Mouse (Mus musculus) adrenal gland, postnatal 25 days (tissue): ENCODE data around the gene Amer3. TPM values are rescaled to one million over a fixed set of nuclear protein-coding genes. Genes with fewer than 3 reads are reported as not detected.
"Not testable (repeated sequence)": the region's sequence is repeated elsewhere in the genome, so short reads cannot be mapped to it uniquely, and the experiment has no call there.

Source experiments
- DNase-seq: peaks from one replicate; pipeline ENCODE4 v3.0.0; 2021; ENCODE audit warnings: mixed read lengths
- long read RNA-seq: library from polyadenylated mRNA; stranded (forward); transcript quantifications from one replicate; pipeline ENCODE4 v2.0.0, GENCODE M21; 2021
- total RNA-seq: library from RNA; stranded (reverse); gene quantifications from 2 replicates; pipeline ENCODE4 v1.2.3, GENCODE M21; 2021

The Amer3 gene
- 0.73 and 1.4 TPM in 2 replicates for total RNA-seq
- long read RNA-seq: 0 reads

DNA sequence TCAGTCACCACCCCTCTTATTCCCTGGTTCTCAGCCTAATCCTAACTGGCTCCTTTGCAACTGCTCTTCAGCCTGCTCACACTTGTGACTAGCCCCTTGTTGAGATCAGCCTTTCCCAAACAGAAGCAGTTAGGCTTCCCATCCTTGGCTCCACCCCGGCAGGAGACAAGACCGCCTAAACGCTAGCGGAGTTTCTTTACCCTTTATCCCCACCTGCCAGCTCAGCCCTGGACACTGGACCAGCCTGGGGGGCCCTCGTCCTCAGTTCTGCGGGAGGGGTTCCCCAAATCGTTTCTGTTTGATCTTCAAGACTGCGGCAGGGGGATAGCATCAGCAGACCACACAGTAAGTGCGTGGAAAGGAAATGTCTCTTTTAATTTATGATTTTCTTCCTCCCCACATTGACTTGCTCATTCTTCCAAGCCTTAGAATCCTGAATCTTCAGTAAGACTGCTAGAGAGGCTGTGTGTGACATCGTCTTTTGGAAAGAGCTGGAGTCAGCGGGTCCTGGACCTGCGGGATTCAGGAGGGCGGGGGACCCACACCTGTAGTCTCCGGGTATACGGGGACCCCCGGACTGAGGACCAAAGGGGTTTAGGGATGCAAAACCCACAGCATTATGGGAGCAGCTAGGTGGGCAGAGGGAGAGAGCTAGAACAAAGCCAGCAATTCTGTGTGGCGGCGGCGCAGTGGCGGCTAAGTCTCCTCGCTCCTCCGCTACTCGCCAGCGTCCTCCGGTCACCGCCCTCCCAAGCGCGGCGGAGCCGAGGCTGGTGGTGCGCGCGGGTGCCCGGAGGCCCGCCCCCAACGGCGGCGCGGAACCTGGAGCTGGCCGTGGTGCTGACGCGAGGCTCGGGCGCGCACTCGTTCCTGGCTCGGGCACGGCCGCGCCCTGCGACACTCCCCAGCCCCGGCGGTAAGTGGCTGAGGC, at the start of gene Amer3:
TSS of gene Amer3 (plus strand) at position 807 of the 931 bp plus-strand sequence.
- peak; percentile 80 for DNase-seq

DNA sequence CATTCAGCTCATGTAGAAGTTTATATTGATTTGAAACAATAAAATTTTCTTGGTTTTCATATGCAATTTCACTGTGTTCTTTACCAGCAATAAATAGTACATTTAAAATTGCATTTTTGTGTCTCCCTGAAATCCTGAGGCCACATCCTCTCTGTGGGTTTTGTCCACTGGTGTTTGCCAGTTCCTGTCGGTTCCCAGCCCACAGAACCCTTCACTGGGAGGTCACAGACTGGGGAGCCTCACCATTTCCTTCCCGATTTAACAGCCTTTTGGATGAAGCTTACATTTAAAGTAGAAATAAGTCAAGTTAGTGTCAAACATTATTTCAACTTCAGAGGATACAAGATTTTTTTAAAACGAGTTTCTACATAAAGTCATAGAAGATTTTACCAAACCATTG, 44.9 kb upstream of the Amer3 start:
- not testable (repeated sequence) for DNase-seq

DNA sequence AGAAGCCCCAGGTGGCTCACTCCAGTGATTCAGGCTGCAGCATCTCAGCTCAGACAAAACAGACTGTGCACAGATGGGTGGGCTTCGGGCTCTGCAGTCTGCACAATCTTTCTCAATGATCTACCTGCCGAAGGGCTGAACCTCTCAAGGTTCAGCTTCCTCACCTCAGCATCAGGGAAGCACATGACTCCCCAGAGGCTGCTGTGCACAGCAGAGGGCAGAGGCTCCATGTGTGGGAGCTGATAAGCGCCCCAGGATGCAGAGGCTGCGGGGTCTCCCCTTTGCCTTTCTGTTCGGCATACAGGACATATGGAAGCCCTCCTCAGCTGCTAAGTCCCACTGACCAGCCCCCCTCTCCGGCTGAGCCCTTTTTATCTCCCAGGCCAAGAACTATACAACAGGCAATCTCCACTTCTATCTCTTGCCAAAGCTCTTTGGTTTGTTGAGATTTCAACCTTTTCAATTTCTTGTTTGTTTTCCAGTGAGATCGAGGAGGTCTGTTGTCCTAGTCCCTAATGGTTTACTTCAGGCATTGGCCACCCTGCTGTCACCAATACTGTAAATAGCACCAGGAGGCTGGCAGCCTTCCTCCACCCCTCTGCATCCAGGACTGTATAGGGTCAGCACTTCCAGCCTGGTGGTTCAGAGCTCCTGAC, 44.3 kb upstream of the Amer3 start, which contains the start of gene Cfc1:
TSS of gene Cfc1 (plus strand) at position 606 of the 656 bp plus-strand sequence.
- not testable (repeated sequence) for DNase-seq

DNA sequence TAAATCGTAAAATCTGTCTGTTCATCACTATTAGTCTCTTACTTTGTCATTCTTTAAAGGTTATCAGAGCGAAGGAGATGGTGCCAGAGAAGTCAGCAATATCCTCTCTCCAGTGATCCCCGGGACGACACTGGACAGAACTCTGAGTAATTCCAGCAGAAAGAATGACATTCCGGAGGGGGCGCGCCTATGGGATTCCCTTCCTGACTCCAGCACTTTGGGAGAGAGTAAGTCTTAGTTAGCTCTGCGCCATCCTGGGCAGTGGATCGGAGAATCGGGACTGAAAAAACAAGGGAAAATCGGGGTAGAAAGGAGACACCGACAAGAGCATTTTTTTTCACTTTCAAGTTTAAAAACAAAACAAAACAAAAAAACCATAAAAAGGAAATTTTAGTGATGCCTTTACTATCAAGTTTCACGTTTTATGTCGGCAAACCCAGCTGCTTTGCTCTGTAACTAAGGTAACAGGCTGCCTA, 43.1 kb upstream of the Amer3 start:
- DNase-seq: no peak

DNA sequence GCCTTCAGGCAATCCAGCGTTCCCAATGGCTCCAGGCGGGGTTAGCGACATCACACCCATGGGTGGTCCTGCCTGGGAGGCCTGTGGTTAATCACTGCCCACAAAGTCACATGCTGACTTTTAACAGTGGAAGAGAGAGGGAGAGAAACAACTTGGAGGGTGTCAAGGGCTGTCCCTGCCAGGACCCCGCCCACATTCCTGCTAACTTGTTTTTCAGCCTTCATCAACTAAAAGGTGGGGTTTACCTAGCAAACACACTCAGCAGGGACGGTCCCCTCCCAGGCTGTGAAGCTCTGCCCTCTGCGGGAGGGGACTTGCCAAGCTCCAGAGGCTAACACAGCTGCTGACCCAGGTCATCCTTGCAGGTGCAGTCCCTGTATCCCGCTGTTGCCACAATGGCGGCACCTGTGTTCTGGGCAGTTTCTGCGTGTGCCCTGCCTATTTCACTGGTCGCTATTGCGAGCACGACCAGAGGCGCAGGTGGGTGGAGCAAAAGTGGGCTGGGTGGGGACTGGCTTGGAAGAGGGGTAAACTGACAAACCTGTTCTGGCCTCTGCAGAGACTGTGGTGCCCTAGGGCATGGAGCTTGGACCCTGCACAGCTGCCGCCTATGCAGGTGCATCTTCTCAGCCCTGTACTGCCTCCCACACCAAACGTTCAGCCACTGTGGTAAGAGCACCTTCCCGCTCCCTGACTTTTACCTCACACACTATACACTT, 42.5 kb upstream of the Amer3 start:
- DNase-seq: no peak

DNA sequence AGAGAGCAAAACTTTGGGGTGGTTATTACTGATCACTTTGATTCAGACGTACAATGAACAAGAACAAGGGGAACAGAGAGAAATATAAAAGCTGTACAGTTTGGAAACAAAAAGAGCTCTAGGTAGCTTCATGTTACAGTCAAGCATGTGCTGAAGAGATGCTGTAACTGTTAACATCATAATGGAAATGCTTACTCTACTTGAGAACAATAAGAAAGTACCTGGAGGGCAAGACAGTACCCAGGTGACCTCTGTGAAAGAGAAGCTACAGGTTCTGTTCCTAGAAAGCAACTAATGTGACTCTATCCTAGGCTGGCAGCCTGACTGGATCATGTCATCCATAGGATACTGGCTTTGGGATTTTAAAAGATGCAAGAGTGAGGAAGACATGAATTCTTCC, 32.4 kb upstream of the Amer3 start:
- no peak for DNase-seq

DNA sequence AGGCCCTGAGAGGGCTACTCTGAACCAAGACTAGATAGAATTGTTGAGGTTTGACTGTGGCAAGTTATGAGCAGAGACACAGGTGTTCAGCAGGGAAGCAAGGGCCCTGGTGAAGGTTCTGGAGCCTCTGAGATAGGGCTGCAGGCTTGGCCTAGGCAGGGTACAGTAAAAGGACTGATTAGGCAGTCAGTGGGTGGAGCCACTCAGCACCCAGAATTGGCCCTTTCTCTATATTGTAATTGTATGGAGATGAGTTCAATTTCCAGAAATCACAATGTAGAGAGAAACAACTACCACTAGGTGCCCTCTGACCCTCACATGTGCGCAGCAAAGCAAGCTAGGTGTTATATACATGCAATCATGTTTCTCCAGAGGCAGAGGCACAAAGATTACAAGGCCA, 25.8 kb upstream of the Amer3 start:
- DNase-seq: no peak

DNA sequence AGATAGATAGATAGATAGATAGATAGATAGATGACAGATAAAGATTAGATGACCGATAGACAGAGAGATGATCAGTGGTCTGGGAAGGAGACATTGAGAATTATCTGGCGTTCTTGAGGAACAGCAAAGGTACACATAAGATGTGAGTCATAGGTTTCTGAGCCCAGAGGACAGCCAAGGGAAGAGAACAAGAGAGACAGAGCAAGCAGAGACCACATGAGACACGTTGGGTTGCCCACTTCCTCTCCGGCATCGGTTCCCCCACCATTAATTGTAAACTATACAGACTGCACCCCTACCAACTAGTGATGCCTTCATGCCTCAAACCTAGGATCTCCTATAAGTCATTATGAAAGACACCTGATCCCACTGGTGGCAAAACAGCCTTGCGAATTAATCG, 25.2 kb upstream of the Amer3 start:
- DNase-seq: no peak

DNA sequence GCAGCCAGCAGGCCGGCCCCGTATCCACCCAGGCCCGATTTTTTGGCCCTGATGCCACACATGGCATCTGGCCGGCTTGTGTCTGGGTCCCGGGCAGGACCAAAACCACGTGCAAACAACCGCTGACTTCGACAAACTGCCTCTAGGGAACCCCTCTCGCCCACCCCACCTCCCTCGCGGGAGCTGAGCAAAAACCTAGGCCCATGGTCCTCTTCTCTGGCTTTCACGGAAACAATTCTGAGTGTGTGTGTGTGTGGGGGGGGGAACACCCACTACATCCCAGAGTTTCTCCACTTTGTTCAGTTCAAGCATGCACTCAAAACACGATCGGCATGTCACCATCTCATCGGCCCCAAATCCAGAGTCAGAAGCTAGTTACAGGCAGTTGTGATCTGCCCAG, 18.6 kb upstream of the Amer3 start, which contains the start of gene Prss40:
TSS of gene Prss40 (minus strand) at position 101 of the 400 bp plus-strand sequence.
- DNase-seq: no peak

DNA sequence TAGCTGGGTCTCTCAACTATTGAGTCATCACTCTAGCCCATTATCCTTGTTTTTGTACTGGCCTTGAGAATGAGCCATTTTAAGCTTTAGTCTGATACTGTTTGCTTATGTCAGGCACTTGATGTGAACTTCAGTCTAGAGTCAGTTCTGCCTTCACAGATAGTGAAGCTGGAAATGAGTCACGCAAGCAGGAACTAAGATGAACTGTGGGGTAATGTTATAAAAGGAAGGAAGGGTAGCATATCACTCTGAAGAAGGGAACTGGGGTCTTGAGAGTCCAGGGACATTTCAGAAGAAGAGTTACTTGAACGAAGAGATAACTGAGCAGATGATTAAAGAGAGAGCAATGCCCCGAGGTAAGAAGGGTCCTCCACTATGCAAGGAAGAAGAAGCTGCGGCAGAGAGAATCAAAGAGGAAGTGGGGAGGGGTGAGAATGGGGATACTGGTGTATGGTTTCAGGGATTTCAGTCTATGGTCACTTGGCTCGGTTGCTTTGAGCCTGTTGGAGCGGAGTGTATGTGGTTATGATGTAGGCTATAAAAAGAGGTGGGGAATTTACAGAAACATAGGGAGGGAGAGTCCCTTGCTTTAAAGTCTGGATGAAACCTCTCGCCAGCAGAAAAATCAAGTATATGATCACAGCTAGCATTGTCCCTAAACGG, 14.9 kb upstream of the Amer3 start:
- no peak for DNase-seq

DNA sequence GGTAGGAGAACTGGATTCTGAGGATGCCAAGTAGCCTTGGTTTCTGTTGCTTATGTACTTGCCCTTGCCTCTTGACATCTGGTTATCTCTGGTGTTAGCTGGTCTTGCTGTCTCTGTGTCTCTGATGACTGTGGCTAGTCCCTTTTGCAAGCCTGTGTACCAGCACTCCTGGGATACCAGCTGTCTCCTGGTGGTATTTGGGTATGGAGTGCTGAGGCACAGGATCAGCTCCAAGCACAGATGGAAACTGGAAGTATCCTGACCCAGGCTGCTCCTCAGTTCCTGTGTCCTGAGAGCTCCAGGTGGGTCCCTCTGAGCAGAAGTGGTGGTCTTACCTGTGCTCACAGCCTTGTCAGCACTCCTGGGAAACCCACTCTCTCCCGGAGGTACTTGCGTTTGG, 11.3 kb upstream of the Amer3 start:
- DNase-seq: no peak

DNA sequence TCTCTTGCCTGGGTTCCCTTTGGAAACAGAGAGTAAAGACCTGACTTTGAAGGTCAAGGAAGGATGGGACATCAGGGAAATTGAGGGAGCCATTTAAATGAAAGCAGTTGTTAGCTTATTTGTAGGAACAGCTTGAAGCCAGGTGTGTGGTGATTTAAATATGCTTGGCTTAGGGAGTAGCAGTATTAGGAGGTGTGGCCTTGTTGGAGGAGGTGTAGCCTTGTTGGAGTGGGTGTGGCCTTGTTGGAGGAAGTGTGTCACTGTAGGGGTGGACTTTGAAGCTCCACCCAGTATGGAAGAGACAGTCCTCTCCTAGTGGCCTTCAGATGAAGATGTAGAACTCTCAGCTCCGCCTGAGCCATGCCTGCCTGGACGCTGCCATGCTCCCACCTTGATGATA, 9.6 kb upstream of the Amer3 start:
- DNase-seq: no peak

DNA sequence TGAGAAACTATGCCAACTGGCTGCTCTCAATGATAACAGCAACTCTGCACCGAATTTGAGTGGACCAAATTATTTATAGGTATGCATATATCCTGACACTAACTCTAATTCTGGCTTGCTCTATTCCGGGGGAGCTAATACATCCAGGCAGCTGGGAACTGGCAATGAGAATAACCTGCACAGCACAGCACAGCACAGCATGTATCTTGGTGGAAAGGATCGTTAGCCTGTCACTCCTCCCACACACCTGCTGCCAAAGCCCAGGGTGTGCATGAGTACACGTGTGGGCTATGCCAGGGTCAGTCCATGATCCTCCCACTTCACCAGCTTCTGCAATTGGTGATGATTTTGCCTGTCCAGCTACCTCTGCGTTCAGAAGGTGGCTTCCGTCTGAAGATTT, 8.0 kb upstream of the Amer3 start:
- no peak for DNase-seq

DNA sequence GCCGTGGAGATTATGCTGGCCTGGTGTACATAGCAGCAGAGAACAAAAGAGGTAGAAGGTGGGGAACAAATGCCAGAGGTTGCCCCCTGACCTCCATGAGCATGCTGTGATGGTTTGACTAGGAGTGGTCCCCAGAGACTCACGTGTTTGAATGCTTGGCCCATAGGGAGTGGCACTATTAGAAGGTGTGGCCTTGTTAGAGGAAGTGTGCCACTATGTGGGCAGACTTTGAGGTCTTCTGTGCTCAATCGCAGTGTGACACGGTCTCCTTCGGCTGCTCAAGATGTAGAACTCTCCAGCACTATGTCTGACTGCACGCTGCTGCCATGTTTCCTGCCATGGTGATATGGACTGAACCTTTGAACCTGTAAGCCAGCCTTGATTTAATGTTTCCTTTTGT, 6.2 kb upstream of the Amer3 start:
- DNase-seq: no peak

DNA sequence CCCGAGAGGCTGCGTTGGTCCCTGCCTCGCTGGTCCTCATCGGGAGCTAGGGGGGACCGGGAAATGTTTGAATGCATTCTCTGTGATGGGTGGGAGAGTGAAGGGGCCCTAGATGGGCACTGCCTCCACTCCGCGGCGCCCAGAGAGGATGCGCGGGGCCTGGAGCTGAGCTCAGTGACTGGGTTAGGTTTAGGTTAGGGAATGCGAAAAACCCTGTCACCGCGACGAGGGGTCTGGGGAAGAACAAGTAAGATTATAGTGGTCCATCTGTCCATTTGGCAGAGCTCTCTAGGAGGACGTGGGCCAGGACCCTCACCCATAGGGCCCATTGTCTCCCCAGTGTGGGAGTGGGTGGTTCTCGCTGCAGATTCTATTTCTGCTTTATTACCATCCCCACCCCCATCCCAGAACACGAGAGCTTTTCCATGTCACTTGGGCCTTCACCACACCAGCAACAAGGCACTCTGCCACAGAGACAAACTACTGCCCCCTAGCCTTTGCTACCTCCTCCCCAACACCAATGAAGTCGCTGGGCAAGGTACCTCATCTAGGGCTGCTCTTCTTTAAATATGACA, 412 bp downstream of the Amer3 start:
- DNase-seq: no peak

DNA sequence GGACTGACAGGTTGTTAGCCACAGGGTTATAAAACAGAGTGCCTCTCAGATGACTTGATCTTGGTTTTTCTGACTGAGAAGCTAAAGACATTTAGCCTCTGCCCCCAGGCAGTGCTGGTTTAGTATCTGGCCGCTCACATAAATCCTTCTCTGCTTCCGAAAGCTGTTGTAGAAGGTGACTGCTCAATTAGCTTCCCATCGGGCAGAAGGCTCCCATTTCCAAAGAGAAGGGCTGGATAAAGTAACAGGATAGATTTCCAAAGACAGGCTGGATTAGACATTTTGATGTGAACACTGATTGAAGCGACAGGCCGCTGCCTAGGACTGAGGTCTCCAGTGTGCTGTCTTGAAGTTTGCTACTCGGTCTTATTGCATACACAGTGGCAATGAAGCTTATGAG, 2.8 kb downstream of the Amer3 start:
- DNase-seq: no peak

DNA sequence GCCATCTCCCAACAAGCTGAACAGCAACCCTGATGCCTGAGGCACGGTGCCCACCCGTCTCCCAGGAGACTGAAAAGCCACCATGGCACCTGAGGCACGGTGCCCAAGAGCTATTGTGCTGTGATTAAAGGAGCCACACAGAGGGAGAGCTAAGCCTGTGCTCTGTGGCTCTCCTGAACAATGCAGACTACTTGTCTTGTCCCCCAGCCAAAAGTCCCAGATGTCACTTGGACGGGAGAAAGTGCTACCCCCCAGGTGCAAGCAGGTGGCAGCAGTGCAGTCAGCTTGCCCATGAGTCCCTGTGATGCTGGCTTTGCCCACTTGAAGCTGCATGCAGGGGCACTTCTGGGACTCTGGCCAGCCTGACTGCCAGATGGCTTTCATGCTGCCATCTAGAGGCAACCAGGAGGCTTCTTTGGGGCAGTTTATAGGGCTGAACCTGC, 4.4 kb downstream of the Amer3 start:
- peak; percentile 25 for DNase-seq

DNA sequence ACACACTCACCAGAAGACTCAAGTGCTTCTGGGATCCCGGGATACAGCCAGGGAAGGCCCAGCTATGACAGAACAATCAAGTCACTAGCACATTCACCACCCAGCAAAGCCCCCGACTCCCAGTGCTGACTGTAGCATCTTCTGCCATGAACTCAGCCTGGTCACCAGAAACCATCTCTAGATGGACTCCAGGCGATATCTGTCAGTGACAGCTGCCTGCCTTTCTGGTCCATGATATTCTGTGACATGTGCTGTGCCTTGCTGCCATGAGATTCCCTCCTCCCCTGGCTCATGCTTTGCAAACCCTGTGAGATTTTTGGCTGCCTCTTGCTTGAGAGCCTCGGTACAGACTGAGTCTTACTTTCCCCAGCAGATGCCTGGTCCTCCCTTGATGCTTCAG, 5.3 kb downstream of the Amer3 start:
- no peak for DNase-seq

DNA sequence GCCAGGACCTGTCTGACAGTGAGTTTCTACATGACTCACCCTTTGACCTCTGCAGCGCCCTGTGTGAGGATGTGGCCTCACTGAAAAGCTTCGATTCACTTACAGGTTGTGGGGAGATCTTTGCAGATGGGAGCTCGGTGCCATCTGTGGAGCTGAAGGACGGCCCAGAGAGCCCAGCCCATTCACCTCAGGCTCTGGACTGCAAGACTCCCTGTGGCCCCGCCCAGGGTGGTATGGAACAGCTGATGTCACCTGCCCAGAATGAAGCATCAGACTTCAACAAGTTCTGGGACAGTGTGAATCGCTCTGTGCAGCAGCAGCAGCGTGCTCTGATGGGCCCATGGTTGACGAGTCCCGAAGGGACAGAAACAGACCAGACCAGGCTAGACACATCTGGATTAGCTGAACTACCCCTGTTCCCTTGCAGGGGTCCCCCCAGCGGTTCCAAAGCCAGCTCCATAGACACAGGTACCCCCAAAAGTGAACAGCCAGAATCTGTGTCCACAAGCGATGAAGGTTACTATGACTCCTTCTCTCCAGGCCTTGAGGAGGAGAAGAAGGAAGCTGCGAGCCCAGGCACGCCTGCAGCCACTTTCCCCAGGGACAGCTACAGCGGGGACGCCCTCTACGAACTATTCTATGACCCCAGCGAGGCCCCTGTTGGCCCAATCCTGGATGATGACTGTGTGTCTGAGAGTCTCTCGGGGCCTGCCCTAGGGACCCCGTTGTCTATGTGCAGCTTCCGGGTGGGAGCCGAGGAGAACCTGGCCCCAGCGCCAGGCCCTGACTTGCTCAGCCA, 8.0 kb downstream of the Amer3 start:
- DNase-seq: no peak

DNA sequence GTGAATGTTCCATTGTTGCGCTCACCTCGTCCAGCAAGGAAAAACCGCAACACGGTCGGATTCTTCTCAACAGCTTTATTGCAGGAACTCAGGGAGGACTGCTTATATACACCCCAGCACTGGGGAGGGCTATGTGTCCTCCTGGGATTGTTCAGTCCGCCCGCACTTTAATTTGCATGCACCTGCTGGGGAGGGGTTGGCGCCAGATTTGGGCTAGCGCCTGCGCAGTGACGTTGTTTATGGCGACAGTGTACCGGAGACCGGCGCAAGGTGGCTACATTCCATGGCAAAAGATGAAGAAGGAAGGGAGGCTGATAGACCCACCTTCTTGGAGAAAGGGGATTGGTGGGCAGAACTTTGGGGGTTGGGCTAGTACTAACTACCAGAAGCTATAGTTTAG, 20.5 kb downstream of the Amer3 start:
- DNase-seq: no peak
